29 mouse cellular contexts compared by ENCODE assay signal in genomic region chr19:24536920-24537319, GRCm38 (mm10). TPM values are rescaled to one million over a fixed set of nuclear protein-coding genes. Genes with fewer than 3 reads are reported as not detected.
DNase-seq lines count a peak whose midpoint lies in the region; ATAC-seq and TF ChIP-seq lines count a peak whose summit lies in the region.
"Had no signal": no experiment of that assay in that cellular context is flagged by ENCODE, and none has a peak within 500 bp of the region (broad histone marks: within the 10 kb centered on the region; RNA-seq: fewer than 3 reads in every experiment).

No protein-coding gene starts in this region.

- ATAC-seq in lung, postnatal 0 days = no peak
- no peak for ATAC-seq in liver, embryonic 14.5 days (ENCODE audit: insufficient read depth)
- ATAC-seq: CD4-positive, CD25-positive, alpha-beta regulatory T cell, adult 4 months; forebrain, embryonic 14.5 days; inflammation-experienced regulatory T-cells, adult 6 months; midbrain, embryonic 13.5 days had no signal

- intact Hi-C loops in heart, postnatal 14 days (cut with DNase I) = no loop called here

- no peak overlapping the region for H3K27ac ChIP-seq in lung, postnatal 0 days (ENCODE audit: low read length)
- H3K27ac ChIP-seq in liver, embryonic 14.5 days = peak overlapping the region; percentile 40
- H3K27ac ChIP-seq: heart, embryonic 13.5 days; hindbrain, embryonic 10.5 days; hindbrain, embryonic 15.5 days; limb, embryonic 13.5 days; midbrain, embryonic 13.5 days; neural tube, embryonic 13.5 days had no signal

- no peaks in the 10 kb centered on the region for H3K9me3 ChIP-seq in lung, postnatal 0 days (ENCODE audit: low read length)
- H3K9me3 ChIP-seq in liver, embryonic 14.5 days (ENCODE audit: control insufficient read depth, low read length) = no peaks in the 10 kb centered on the region
- H3K9me3 ChIP-seq: heart, embryonic 13.5 days; hindbrain, embryonic 10.5 days; hindbrain, embryonic 15.5 days; limb, embryonic 13.5 days; midbrain, embryonic 13.5 days; neural tube, embryonic 13.5 days had no signal

- H3K27me3 ChIP-seq in lung, postnatal 0 days (replicated peaks; ENCODE audit: insufficient read depth, low read length) = no peaks in the 10 kb centered on the region
- no peaks in the 10 kb centered on the region for H3K27me3 ChIP-seq in liver, embryonic 14.5 days (ENCODE audit: control insufficient read depth, insufficient read depth, low read length)
- H3K27me3 ChIP-seq: heart, embryonic 13.5 days; hindbrain, embryonic 15.5 days; limb, embryonic 13.5 days; midbrain, embryonic 13.5 days; neural tube, embryonic 13.5 days had no signal

- WGBS in lung, postnatal 0 days = 44% methylated on average over 5 of the region's 5 CpGs
- WGBS in liver, embryonic 14.5 days (ENCODE audit: insufficient replicate concordance) = 82% methylated on average over 5 of the region's 5 CpGs

- DNase-seq in heart, adult 11 months = peak; percentile 22
- DNase-seq in heart, postnatal 14 days = no peak
- peak; percentile 41 for DNase-seq in lung, postnatal 0 days (ENCODE audit: low spot score)
- no peak for DNase-seq in lung, postnatal 10 days
- no peak for DNase-seq in liver, embryonic 14.5 days (ENCODE audit: low read depth in 3 of 3, low spot score in 3 of 3)
- no peak for DNase-seq in testis, postnatal 10 days (ENCODE audit: low spot score)
- DNase-seq in urinary bladder, postnatal 25 days (ENCODE audit: low spot score) = no peak
- DNase-seq in layer of hippocampus, adult 9-11 months = no peak
- DNase-seq: adrenal gland, adult 2 months; cerebellum, adult 11 months; cerebellum, postnatal 10 days; gastrocnemius, postnatal 14 days; heart, adult 18-20 months; heart, postnatal 10 days; kidney, adult 11 months; kidney, postnatal 14 days; lung, adult 2 months; lung, postnatal 4 days; right cerebral cortex, postnatal 14 days; thymus, postnatal 14 days had no signal

- no peak overlapping the region for H3K9ac ChIP-seq in lung, postnatal 0 days (replicated peaks; ENCODE audit: low read depth)
- 0 out of 2 replicates have a peak overlapping the region, but pooled peaks have one; percentile 10 for H3K9ac ChIP-seq in liver, embryonic 14.5 days (replicated peaks)
- H3K9ac ChIP-seq: heart, embryonic 13.5 days; hindbrain, embryonic 15.5 days; limb, embryonic 13.5 days; midbrain, embryonic 13.5 days; neural tube, embryonic 13.5 days had no signal

- no peak for TF ChIP-seq EP300 in lung, postnatal 0 days (IDR thresholded peaks at IDR 0.05)
- TF ChIP-seq EP300 in liver, embryonic 14.5 days (IDR thresholded peaks at IDR 0.05; ENCODE audit: low read depth) = no peak

- H3K4me2 ChIP-seq in lung, postnatal 0 days (replicated peaks; ENCODE audit: low read depth, low read length) = no peak overlapping the region
- H3K4me2 ChIP-seq in liver, embryonic 14.5 days (ENCODE audit: low read depth) = no peak overlapping the region
- H3K4me2 ChIP-seq: heart, embryonic 13.5 days; hindbrain, embryonic 15.5 days; limb, embryonic 13.5 days; midbrain, embryonic 13.5 days; neural tube, embryonic 13.5 days had no signal

- H3K4me1 ChIP-seq in lung, postnatal 0 days (ENCODE audit: insufficient read depth, low read depth, low read length) = peaks cover 7% of the 10 kb centered on the region; the same call in 1 of the 2 replicates
- peaks cover 47 to 58% of the 10 kb centered on the region in 2 experiments for H3K4me1 ChIP-seq in liver, embryonic 14.5 days (replicated peaks; ENCODE audit: control insufficient read depth in 2 of 2, insufficient read depth in 2 of 2, low read length in 1 of 2)
- H3K4me1 ChIP-seq: hindbrain, embryonic 10.5 days; hindbrain, embryonic 15.5 days; limb, embryonic 13.5 days; midbrain, embryonic 13.5 days; neural tube, embryonic 13.5 days had no signal

- H3K36me3 ChIP-seq in lung, postnatal 0 days (ENCODE audit: insufficient read depth, low read length) = no peaks in the 10 kb centered on the region
- H3K36me3 ChIP-seq in liver, embryonic 14.5 days (replicated peaks; ENCODE audit: control insufficient read depth, insufficient read depth, low read depth) = no peaks in the 10 kb centered on the region
- H3K36me3 ChIP-seq: heart, embryonic 13.5 days; hindbrain, embryonic 10.5 days; hindbrain, embryonic 15.5 days; limb, embryonic 13.5 days; midbrain, embryonic 13.5 days; neural tube, embryonic 13.5 days had no signal

- H3K4me3 ChIP-seq in lung, postnatal 0 days (ENCODE audit: low read depth, low read length) = no peak overlapping the region
- no peak overlapping the region for H3K4me3 ChIP-seq in liver, embryonic 14.5 days (ENCODE audit: insufficient read depth in 1 of 2, low read depth in 2 of 2, low read length in 2 of 2)
- H3K4me3 ChIP-seq: heart, embryonic 13.5 days; hindbrain, embryonic 10.5 days; hindbrain, embryonic 15.5 days; limb, embryonic 13.5 days; midbrain, embryonic 13.5 days; neural tube, embryonic 13.5 days had no signal

- TF ChIP-seq CTCF in lung, postnatal 0 days (IDR thresholded peaks at IDR 0.05) = no peak
- no peak for TF ChIP-seq CTCF in liver, embryonic 14.5 days (IDR thresholded peaks at IDR 0.05; ENCODE audit: low read depth)

RNA-seq across cellular contexts. Expression of gene Pip5k1b, which starts 18.8 kb away (rescaled TPM):
- 10 to 100 TPM; 23.4 to 24.9 TPM for total RNA-seq in heart, postnatal 14 days (2021)
- 14.1 and 14.5 TPM in 2 replicates for polyA plus RNA-seq in lung, postnatal 0 days (2015; fragmentation: Nextera tagmentation; extraction: Ambion mirVana)
- polyA plus RNA-seq in liver, embryonic 14.5 days (2012; rRNA removed) = 6.9 and 8.1 TPM in 2 replicates
- 10.8 and 11.9 TPM in 2 replicates for polyA plus RNA-seq in liver, embryonic 14.5 days (2014; fragmentation: Nextera tagmentation; extraction: Ambion mirVana)

RNA-seq across cellular contexts. Expression of gene Fam122a, which starts 59.8 kb away (rescaled TPM):
- 10 to 100 TPM; 22.7 to 25.1 TPM for total RNA-seq in heart, postnatal 14 days (2021)
- polyA plus RNA-seq in lung, postnatal 0 days (2015; fragmentation: Nextera tagmentation; extraction: Ambion mirVana) = 47.8 and 48.6 TPM in 2 replicates
- polyA plus RNA-seq in liver, embryonic 14.5 days (2012; rRNA removed) = 13.0 and 14.9 TPM in 2 replicates
- polyA plus RNA-seq in liver, embryonic 14.5 days (2014; fragmentation: Nextera tagmentation; extraction: Ambion mirVana) = 22.8 and 25.4 TPM in 2 replicates

Comparison
In these comparisons a context has a peak if more than half of its experiments do, and no peak if none do; other contexts are left out.
1. DNase-seq: peak in heart, adult 11 months (single experiment) and lung, postnatal 0 days (single experiment); none in heart, postnatal 14 days (0 of 2), lung, postnatal 10 days (single experiment), liver, embryonic 14.5 days (0 of 3), testis, postnatal 10 days (single experiment), urinary bladder, postnatal 25 days (single experiment) and layer of hippocampus, adult 9-11 months (single experiment).